Mouse (Mus musculus) embryonic fibroblast, embryonic 13.5 days (primary cell): Measurements from ENCODE around the gene Epdr1.

Experiments
- CTCF ChIP-seq: IDR thresholded peaks from 2 replicates; pipeline ENCODE4 v1.5.1; 2011; ENCODE audit warnings: mild to moderate bottlenecking, control low read depth, low read length, moderate library complexity, borderline replicate concordance; ENCODE audit not compliant: insufficient read depth
- POLR2A ChIP-seq: IDR thresholded peaks from 2 replicates; pipeline ENCODE4 v1.6.1; 2011; ENCODE audit warnings: low read depth, mild to moderate bottlenecking, control low read depth, low read length, moderate library complexity

DNA sequence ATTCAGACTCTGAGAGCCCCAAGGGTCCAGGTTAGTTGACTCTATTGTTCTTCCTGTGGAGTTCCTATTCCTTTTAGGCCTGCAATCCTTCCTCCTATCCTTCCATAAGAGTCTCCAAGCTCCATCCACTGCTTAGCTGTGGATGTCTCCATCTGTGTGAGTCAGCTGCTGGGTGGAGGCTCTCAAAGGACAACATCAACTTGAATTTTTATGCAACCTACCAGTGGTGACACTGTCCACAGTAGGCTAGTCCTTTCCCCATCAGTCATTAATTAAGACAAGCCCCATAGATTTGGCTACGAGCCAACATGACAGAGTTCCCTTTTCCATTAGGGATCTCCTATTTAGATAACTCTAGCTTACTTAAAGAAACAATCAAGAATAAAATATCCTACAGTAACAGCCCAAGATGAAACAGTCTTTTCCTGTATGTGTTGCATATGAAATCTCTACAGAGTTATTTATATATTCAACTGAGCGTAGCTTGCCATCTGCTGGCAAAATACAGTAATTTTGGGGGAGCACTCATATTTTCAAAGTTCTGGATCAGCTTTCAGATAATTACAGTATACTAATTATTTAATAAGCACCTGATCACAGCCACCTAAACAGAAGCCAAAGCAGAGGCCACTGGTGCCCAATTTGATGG, 20.6 kb upstream of the Epdr1 start:
- TF ChIP-seq CTCF (no peak), POLR2A (no peak)
